Mouse (Mus musculus) CD4-positive, CD25-positive, alpha-beta regulatory T cell, adult 2 months (primary cell): ENCODE results near the gene Tsga13.

Experiments
- DNase-seq: peaks from one replicate; pipeline ENCODE4 v3.0.0-alpha.2; 2012; ENCODE audit warnings: low read depth, low spot score

Tsga13 gene

GRCm38 (mm10) chr6:30915473-30915872, at the start of gene Tsga13:
Gene Tsga13, minus strand, starts transcription at chr6:30915573.
- DNase-seq: no peak

- DNase-seq: peak; percentile 7
Observed at GRCm38 (mm10) chr6:30958736-30959540, 43.6 kb upstream of the Tsga13 start, which contains the start of gene Klf14. Gene Klf14, minus strand, starts transcription at chr6:30959078.

GRCm38 (mm10) chr6:30957784-30958735, 42.7 kb upstream of the Tsga13 start:
- no peak for DNase-seq

GRCm38 (mm10) chr6:30939264-30939663, 23.9 kb upstream of the Tsga13 start:
- no peak for DNase-seq

- DNase-seq: peak; percentile 2
Observed at GRCm38 (mm10) chr6:30922821-30923220, 7.4 kb upstream of the Tsga13 start.

GRCm38 (mm10) chr6:30921826-30922225, 6.5 kb upstream of the Tsga13 start:
- no peak for DNase-seq

GRCm38 (mm10) chr6:30920834-30921675, 5.7 kb upstream of the Tsga13 start:
- DNase-seq: no peak

- no peak for DNase-seq
Observed at GRCm38 (mm10) chr6:30907970-30908369, 7.4 kb downstream of the Tsga13 start.

GRCm38 (mm10) chr6:30904911-30905310, 10.5 kb downstream of the Tsga13 start:
- DNase-seq: no peak

GRCm38 (mm10) chr6:30904033-30904432, 11.3 kb downstream of the Tsga13 start:
- DNase-seq: no peak

- DNase-seq: peak; percentile 34
Observed at GRCm38 (mm10) chr6:30897520-30897919, 17.9 kb downstream of the Tsga13 start.

GRCm38 (mm10) chr6:30896986-30897327, 18.4 kb downstream of the Tsga13 start:
- DNase-seq: no peak

GRCm38 (mm10) chr6:30896195-30896985, 19.0 kb downstream of the Tsga13 start, which contains the start of gene Copg2:
Gene Copg2, minus strand, starts transcription at chr6:30896794.
- DNase-seq: peak; percentile 97

GRCm38 (mm10) chr6:30895819-30896194, 19.6 kb downstream of the Tsga13 start:
- DNase-seq: no peak

GRCm38 (mm10) chr6:30893081-30893480, 22.3 kb downstream of the Tsga13 start:
- no peak for DNase-seq

GRCm38 (mm10) chr6:30891761-30892160, 23.6 kb downstream of the Tsga13 start:
- DNase-seq: no peak

- DNase-seq: no peak
Observed at GRCm38 (mm10) chr6:30884856-30885255, 30.5 kb downstream of the Tsga13 start.

- no peak for DNase-seq
Observed at GRCm38 (mm10) chr6:30883491-30883890, 31.9 kb downstream of the Tsga13 start.

- no peak for DNase-seq
Observed at GRCm38 (mm10) chr6:30876661-30877060, 38.7 kb downstream of the Tsga13 start.

GRCm38 (mm10) chr6:30866501-30866900, 48.9 kb downstream of the Tsga13 start:
- DNase-seq: no peak
